Mouse (Mus musculus): ENCODE data around the gene Fbxo42. TPM values are rescaled to one million over a fixed set of nuclear protein-coding genes. Genes with fewer than 3 reads are reported as not detected.

Fbxo42 gene
- total RNA-seq, 1 experiment from 2014 or later = 13.2 TPM

DNA sequence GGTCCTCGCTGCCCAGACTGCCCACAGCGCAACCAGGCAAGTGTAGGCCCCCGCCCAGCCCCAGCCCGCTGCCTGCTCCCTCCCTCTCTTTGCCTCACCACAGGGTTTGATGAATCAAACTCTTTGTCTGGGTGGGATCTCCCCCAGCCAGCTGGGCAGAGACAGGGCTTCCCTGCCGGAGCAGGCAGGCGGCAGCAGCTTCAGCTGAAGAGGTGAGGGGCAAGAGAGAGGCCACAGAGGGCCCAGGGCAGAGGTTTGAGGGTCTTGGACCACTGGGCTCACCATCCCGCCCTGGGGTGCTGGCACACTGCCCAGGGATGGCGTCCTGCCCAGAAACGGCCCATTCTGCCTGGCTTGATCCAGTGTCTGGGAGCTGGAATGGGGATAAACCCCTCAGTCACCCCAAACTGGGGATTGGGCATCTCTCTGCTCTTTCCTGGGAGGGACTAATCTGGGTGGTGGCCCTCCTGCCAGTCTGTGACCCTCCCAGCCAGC is 97.3 kb downstream of the Fbxo42 start:
- no peak for ATAC-seq (replicated peaks; ENCODE audit: low read depth, poor library complexity, severe bottlenecking)

DNA sequence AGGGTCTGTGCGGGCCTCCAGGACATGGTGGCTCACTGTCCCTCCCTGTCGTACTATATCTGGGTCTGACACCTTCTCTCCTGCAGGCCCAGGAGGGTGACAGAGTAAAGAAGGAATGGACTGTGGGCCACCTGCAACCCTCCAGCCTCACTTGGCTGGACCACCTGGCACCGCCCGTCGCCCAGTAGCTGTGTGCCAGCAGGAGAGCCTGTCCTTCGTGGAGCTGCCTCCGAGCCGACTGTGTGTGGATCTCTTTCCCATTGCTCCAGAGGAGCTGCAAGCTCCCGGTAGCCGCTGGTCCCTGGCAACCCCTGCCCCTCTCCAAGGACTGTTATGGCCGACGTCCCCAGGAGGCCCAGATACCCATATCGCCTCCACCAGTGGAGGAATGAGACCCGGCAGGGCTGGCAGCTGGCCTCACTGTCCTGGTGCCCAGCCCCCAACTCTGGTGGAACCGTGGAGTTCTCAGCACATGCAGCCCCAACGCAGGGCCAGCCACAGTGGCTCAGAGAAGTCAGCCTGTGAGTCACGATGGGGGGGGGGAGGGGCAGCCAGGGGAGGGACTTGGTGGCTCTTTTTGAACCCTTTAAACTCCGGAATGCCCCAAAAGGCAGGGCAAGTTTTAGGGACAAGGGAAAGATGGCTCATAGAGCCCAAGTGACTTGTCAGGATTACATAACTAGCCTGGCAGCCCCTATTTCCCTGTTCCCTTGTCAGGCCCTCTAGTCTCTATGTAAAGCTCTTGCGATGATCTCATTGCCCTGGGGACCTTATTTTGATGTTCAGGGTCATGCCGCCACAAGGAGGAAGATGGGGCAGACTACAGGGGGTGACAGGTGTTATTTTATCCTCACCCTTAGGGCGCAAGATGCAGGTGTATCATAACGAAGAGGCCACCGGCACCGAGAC is 98.6 kb downstream of the Fbxo42 start:
- no peak for ATAC-seq (replicated peaks; ENCODE audit: low read depth, poor library complexity, severe bottlenecking)

DNA sequence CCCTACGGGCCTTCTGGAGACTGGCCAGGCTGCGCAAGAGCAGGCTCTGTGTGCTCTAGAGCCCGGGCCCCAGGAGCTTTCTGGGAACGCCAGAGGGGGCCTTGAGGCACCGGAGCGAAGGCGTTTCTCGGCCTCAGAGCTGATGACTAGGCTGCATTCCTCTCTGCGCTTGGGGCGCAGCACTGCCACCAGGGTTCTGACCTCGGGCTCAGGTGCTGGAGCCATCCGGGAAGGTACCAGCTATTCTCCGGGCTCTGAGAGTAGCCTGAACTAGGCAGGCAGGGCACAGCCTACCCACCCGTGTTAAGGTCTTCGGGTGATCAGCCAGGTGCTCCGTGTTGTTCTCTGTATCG is 99.3 kb downstream of the Fbxo42 start:
- no peak for ATAC-seq (replicated peaks; ENCODE audit: low read depth, poor library complexity, severe bottlenecking)

DNA sequence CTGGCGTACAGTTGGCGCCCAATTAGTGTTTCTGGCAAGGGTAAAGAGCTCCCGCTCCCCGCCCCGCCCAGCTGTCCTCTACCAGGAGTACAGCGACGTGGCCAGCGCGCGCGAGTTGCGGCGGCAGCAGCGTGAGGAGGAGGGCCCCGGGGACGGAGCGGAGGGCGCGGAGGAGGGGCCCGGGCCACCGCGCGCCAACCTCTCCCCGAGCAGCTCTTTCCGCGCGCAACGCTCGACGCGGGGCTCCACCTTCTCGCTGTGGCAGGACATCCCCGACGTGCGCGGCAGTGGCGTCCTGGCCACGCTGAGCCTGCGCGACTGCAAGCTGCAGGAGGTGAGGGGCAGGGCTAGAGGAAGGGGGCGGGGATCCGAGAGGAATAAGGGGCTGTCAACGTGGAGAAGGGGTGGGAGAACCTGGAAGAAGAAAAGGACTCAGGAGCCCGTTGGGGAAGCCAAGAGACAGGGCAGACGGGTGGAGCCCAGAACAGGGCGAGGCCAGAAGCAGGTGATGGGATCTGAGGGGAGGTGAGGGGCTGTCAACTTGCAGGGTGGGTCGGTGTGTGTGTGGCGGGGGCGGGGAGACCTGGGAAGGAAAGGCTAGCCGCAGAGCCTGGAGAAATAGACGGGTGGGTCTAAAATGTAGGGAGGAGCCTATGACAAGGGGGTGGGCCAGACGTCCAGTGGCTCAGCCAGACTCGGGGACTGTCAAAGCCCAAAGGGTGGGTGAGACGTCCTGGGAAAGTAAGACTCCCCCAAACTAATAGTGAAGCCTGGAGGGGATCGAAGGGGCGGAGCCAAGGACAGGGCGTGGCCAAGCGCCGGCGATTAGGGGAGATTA is 100.3 kb downstream of the Fbxo42 start:
- peak; percentile 28 for ATAC-seq (replicated peaks; ENCODE audit: low read depth, poor library complexity, severe bottlenecking)

DNA sequence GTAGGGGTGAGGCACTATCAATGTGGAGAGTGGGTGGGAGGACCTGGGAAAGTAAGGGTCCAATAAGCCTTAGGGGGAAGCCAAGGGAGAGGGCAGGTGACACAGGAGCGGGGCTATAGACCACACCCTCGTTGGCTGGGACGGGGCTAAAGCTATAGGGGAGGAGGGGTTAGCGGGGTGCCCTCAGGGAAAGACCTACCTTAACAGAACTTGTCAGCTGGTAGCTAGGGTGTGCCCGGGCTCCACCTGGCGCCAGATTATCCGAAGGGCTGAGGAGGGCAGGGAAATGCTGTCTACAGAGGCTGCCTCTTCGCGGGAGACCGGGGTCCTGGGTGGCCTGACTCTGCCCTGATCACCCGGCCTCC is 100.9 kb downstream of the Fbxo42 start:
- peak; percentile 26 for ATAC-seq (replicated peaks; ENCODE audit: low read depth, poor library complexity, severe bottlenecking)

DNA sequence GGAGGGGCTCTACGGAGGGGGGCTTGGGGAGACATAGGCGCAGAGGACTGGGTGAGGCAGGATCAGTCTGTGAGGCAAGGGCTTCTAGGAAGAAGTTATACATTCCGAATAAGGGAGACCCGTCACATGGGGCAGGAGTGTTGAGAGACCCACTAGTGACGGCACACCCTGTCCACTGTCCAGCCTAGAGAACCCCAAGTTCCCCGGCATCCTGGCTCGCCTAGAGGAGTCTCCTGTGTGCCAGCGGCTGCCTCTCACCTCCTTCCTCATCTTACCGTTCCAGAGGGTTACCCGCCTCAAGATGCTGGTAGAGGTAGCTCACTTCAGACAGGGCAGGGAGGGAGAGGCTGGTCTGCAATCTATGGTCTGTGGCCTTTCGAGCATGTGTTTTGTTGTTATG is 101.7 kb downstream of the Fbxo42 start:
- ATAC-seq (replicated peaks; ENCODE audit: low read depth, poor library complexity, severe bottlenecking) = no peak

DNA sequence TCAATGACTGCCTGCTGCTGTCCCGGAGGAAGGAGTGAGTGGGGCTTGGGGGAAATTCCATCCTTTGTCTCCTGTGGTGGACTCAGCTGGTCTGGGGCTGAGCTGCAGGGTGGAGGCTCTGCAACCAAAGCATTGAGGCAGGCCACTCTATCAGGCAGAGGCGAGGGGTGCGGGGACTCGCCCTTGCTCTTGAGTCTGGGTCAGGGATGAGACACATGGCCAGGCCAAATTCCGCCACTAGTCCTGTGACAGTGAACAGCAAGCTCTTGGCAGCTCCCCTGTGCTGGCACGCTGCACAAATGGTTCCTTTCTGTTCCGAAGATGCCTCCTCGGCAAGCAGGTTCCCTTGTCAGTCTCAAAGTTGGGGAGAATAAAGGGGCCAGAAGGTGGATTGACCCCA is 103.4 kb downstream of the Fbxo42 start:
- no peak for ATAC-seq (replicated peaks; ENCODE audit: low read depth, poor library complexity, severe bottlenecking)

DNA sequence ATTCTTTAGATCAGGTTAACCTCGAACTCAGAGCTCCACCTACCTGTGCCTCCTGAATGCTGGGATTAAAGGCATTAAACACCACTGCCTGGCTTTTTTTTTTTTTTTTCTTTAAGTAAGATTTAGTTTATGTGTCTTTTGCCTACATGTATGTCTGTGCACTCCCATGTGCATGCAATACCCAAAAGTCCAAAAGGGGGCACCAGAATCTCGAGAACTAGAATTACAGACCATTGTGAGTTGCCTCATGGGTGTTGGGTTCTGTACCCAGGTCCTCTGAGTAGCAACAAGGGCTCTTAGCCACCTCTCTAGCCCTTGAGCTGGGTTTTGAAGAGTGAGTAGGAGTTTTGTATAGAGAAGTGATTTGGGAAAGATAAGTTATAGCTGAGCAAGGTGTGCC is 104.9 kb downstream of the Fbxo42 start:
- no peak for ATAC-seq (replicated peaks; ENCODE audit: low read depth, poor library complexity, severe bottlenecking)

Other genes with a start within 250 kb of the Fbxo42 start
- gene Padi2, start 241.6 kb upstream of the Fbxo42 start, total RNA-seq (2017) = 14.5 and 17.0 TPM in 2 replicates
- gene Sdhb, start 186.7 kb upstream of the Fbxo42 start, total RNA-seq (2017) = 115 and 121 TPM in 2 replicates
- gene Atp13a2, start 161.0 kb upstream of the Fbxo42 start, total RNA-seq (2017) = 33.6 and 63.3 TPM in 2 replicates
- gene Mfap2, start 137.5 kb upstream of the Fbxo42 start, total RNA-seq (2017) = not detected in 2 replicates
- 4.3 and 9.3 TPM in 2 replicates for gene Crocc, start 87.4 kb upstream of the Fbxo42 start, total RNA-seq (2017)
- 60.3 and 78.8 TPM in 2 replicates for gene Necap2, start 69.6 kb upstream of the Fbxo42 start, total RNA-seq (2017)
- gene Spata21, start 59.6 kb upstream of the Fbxo42 start, total RNA-seq (2017) = not detected in 2 replicates
- gene Szrd1, start 8.1 kb upstream of the Fbxo42 start, total RNA-seq (2017) = 40.1 and 47.4 TPM in 2 replicates
- 2.2 and 6.1 TPM in 2 replicates for gene Rsg1, start 66.0 kb downstream of the Fbxo42 start, total RNA-seq (2017)
- not detected in 2 replicates for gene Arhgef19, start 91.6 kb downstream of the Fbxo42 start, total RNA-seq (2017)
- gene Epha2, start 153.3 kb downstream of the Fbxo42 start, total RNA-seq (2017) = 0.29 and 1.2 TPM in 2 replicates
- gene Fam131c, start 220.3 kb downstream of the Fbxo42 start, total RNA-seq (2017) = not detected in 2 replicates

All from common myeloid progenitor, adult 5-6 weeks (primary cell).